Mouse (Mus musculus) frontal cortex, adult 2 months (tissue): ENCODE measurements around the gene Tesk2. TPM values are rescaled to one million over a fixed set of nuclear protein-coding genes. Genes with fewer than 3 reads are reported as not detected.
"Not testable (repeated sequence)": the region's sequence is repeated elsewhere in the genome, so short reads cannot be mapped to it uniquely, and the experiment has no call there.

ENCODE experiments used
- DNase-seq, 2 experiments: peaks; one replicate each; pipeline ENCODE4 v3.0.0; 2022; ENCODE audit warnings: low spot score in 1 of 2; ENCODE audit errors: extremely low spot score in 1 of 2
- polyA plus RNA-seq: library from polyadenylated mRNA; depleted of rRNA; stranded (reverse); fragments of >200 nt; gene quantifications from 2 replicates; pipeline ENCODE4 v1.2.3, GENCODE M21; 2012; rRNA removed

Tesk2 gene
- 5.2 and 5.9 TPM in 2 replicates for polyA plus RNA-seq

- peak; percentile 96 for DNase-seq
These were observed at the start of gene Tesk2 for GRCm38 (mm10) chr4:116720343-116721097. Tesk2 (plus strand) TSS chr4:116720948.

- no peak for DNase-seq
These were observed 48.0 kb upstream of the Tesk2 start for GRCm38 (mm10) chr4:116672785-116673184.

- not testable (repeated sequence) for DNase-seq
These were observed 46.0 kb upstream of the Tesk2 start for GRCm38 (mm10) chr4:116674761-116675160.

- no peak for DNase-seq
These were observed 44.7 kb upstream of the Tesk2 start for GRCm38 (mm10) chr4:116676027-116676426.

GRCm38 (mm10) chr4:116677808-116678207 lies 42.9 kb upstream of the Tesk2 start:
- no peak for DNase-seq

- DNase-seq = no peak
These were observed 41.6 kb upstream of the Tesk2 start for GRCm38 (mm10) chr4:116679141-116679540.

DNA sequence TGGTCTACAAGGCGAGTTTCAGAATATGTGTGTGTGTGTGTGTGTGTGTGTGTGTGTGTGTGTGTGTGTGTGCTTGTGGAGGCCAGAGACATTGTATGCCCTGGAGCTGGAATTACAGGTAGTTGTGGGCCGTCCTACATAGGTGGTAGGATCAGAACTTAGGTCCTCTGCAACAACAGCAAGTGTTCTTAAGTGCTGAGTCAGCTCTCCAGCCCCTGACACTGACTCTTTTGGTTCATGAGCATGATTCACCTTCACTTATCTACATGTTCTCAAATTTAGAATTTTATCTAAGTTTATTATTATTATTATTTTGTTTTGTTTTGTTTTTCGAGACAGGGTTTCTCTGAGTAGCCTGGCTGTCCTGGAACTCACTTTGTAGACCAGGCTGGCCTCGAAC lies 40.2 kb upstream of the Tesk2 start:
- not testable (repeated sequence) for DNase-seq

- DNase-seq = no peak
These were observed 36.8 kb upstream of the Tesk2 start for GRCm38 (mm10) chr4:116683957-116684356.

DNA sequence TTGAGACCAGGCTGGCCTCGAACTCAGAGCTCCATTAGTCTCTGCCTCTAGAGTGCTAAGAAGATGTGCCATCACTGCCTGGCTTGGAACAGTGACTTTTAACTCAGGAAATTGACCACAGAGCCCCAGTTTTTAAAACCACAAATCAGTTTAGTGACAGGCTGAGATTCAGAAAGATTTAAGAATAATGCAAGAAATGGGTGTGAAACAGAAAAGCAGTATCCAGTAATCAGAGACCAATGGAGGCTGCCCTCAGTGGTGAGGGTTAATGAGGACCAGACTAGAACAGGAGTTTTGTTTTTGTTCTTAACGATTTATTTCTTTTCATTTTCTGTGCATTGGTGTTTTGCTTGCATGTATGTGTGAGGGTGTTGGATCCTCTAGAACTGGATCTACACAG lies 36.1 kb upstream of the Tesk2 start:
- DNase-seq = no peak

- peak; percentile 77 to 90 for DNase-seq
These were observed 35.2 kb upstream of the Tesk2 start, which contains the start of gene Prdx1 for GRCm38 (mm10) chr4:116685402-116686061. Prdx1 (plus strand) TSS chr4:116685544.

DNA sequence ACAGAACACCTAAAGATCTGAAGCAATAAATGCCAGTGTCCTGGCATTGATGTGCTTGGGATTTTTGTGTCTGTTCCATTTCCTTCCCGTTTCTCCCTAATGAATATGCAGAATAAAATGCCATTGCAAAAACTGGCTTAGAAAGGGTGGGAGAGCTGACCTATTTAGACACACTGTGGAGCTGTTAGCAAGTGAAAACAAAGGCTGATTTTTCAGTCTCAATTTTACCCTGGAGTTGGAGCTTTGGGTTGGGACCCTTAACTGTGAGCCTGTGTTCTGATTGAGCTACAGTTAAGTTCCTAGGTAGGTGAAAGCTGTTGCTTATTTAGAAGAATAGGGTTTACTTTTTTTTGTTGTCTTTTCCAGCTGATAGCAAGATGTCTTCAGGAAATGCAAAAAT lies 33.7 kb upstream of the Tesk2 start:
- DNase-seq = peak in 1 of 2 experiments; percentile 16

GRCm38 (mm10) chr4:116689309-116689876 lies 31.4 kb upstream of the Tesk2 start:
- DNase-seq = no peak

DNA sequence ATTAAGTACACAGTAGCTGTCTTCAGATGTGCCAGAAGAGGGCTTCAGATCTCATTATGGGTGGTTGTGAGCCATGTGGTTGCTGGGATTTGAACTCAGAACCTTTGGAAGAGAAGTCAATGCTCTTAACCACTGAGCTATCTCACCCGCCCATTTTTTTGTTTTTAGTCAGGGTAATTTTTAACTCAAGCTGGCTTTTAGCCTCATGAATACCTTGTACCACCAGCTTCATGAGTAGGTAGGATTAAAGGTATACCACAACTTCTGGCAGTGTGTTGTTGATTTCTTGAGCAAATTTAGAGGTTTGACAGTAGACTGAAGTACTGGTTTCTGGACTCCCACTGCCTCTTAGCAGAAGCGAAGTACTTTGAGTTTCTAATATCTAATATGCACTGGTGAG lies 28.6 kb upstream of the Tesk2 start:
- no peak for DNase-seq

DNA sequence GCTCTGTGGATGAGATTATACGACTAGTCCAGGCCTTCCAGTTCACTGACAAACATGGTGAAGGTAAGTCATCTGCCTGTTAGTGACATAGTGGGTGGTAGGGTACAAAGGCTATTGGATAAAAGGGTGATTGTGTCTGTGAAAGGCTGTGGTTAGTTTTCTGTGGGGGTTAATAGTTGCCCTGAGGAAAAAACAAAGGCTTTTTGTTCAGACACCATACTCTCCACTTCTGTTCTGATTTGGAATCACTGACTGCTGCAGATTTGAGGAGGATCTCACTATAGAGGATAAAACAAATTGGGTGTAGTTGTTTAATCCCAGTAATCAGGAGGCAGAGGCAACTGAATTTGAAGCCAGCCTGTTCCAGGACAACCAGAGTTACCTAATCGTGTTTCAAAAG lies 27.0 kb upstream of the Tesk2 start:
- DNase-seq = no peak

GRCm38 (mm10) chr4:116698693-116699342 lies 21.9 kb upstream of the Tesk2 start:
- no peak for DNase-seq

GRCm38 (mm10) chr4:116700964-116701363 lies 19.8 kb upstream of the Tesk2 start:
- no peak for DNase-seq

- DNase-seq = peak in 1 of 2 experiments; percentile 68
These were observed 16.9 kb upstream of the Tesk2 start for GRCm38 (mm10) chr4:116703804-116704203.

- DNase-seq = peak in 1 of 2 experiments; percentile 52
These were observed 13.1 kb upstream of the Tesk2 start for GRCm38 (mm10) chr4:116707666-116708065.

DNA sequence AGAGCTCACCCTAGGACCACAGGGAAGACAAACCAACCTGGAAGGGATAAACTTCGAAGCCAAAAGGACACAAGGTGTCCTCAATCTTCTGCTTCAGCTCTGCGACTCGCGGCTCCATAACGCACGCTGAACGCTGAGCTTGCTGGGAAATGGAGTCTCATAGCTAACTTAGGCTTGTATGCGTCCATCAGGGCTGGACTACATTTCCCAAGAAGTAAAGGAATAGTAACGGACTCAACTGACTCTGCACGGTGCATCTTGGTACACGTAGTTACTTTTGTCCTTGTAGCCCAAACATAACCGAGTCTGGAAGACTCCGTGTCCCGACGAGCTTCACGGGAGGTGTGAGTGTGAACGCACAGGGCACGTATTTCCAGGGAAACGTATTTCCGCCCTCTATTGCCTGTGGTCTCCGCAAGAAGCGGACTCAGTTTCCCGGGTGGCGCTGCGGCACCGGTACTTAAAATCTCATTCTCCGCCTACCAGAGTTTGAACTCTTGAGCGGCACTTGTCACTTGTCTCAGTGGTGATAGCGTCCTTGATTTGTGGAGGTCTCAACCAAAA lies 12.5 kb upstream of the Tesk2 start, which contains the start of the genes Mmachc and Ccdc163:
Mmachc (minus strand) TSS at position 206 of the 564 bp plus-strand sequence.
Ccdc163 (plus strand) TSS at position 309 of the 564 bp plus-strand sequence.
- DNase-seq = peak; percentile 97 to 99

DNA sequence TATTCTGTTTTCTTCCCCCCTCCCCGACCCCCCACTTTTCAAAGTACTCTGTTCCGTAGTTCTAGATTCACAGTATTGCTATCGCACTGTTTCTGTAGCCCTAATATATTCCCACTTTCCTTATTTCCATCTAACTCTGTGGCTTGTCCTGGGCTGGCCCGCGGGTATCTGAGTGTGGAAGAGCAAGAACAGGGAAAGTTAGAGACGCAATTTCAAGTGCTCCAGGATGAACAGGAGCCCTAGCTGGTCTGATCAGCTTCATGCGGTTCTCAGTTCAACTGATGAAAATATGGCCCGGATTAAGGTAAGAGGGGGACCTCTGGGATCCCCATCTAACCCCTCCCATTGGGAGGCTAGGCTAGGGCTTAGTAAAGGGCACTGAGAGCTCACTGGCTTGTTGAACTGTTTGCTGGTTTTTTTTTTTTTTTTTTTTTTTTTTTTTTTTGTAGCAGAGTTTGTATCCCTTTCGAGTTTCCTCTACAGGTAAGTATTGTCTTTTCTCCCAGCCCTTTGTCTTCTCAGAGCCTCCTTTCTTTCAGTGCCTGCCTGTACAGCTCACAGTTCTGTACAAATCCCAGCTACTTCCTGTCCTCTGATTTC lies 11.9 kb upstream of the Tesk2 start:
- no peak for DNase-seq
